Mouse (Mus musculus): Measurements from ENCODE around the gene Bcor. TPM values are rescaled to one million over a fixed set of nuclear protein-coding genes. Genes with fewer than 3 reads are reported as not detected.

Gene Bcor
- polyA plus RNA-seq, 1 experiment from 2014 or later, result 20.3 TPM

DNA sequence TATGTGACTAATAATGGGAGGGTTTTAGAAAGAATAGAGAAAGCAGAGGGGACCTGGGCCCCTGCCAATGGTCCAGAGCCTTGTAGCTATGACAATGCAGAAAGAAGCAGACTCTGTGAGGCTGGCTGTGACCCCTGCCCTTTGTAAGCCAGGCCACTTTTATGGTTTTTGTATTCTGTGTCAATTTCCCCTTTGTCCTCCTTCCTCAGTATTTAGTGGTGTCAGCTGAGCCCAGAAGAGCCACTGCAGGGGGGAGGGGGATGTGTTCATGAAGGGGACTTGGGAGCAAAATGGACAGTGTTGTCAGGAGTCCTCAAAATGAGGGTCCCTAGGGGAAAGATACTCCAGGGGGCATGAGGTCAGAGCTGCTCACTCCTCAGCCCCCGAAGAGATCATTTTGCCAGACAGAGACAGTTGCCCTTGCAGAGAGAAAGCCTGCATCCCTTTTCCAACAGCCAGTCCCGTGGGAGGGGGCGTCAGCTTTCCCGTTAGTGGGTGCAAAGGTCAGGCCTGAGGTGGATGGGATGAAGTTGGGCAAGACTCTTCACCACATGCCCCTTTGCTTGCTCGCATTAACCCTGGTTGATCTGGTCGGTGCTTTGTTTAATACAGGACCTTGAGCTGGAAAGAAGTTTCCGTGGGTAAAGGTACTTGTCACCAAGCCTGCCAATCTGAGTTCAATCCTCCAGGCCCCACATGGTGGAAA, 171.8 kb downstream of the Bcor start:
- H3K4me3 ChIP-seq (ENCODE audit: low read depth, low read length), result no peak overlapping the region
- H3K9ac ChIP-seq (ENCODE audit: low read length), result no peak overlapping the region
- H3K27ac ChIP-seq (ENCODE audit: low read depth), result no peak overlapping the region
- 67% methylated on average over 7 of the region's 7 CpGs for WGBS
- DNase-seq (ENCODE audit: low spot score), result no peak
- no peak overlapping the region for H3K4me2 ChIP-seq (ENCODE audit: low read length)
- H3K27me3 ChIP-seq (replicated peaks; ENCODE audit: control insufficient read depth, insufficient read depth, low read length), result no peaks in the 10 kb centered on the region
- H3K9me3 ChIP-seq (ENCODE audit: control insufficient read depth, low read length), result no peaks in the 10 kb centered on the region
- H3K4me1 ChIP-seq (replicated peaks; ENCODE audit: control insufficient read depth, insufficient read depth, low read length), result no peaks in the 10 kb centered on the region
- ATAC-seq (replicated peaks; ENCODE audit: low FRiP score, low TSS enrichment, low read depth), result no peak
- H3K36me3 ChIP-seq (ENCODE audit: control insufficient read depth, insufficient read depth, low read length), result no peaks in the 10 kb centered on the region

DNA sequence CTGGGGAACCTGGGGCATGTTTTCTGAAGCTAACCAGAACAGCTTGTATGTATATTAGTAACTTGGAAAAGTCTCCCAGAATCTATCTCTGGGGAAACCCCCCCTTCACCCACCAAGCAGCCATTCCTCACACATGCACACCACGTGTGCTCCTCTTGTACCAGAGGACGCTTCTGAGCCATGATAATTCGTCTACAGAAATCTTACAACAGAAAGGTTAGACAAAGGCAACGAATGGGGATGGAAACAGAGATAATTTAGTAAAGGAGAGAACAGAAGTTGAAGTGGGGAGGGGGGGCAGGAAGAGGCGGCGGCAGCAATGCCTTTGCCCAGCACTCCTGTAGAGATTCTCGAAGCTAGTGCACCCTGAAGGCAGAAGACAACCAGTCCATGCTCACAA, 172.6 kb downstream of the Bcor start:
- Histone ChIP-seq H3K4me3 (ENCODE audit: low read depth, low read length) (no peak overlapping the region), H3K27ac (ENCODE audit: low read depth) (no peak overlapping the region), H3K36me3 (ENCODE audit: control insufficient read depth, insufficient read depth, low read length) (no peaks in the 10 kb centered on the region), H3K4me1 (replicated peaks; ENCODE audit: control insufficient read depth, insufficient read depth, low read length) (no peaks in the 10 kb centered on the region), H3K27me3 (replicated peaks; ENCODE audit: control insufficient read depth, insufficient read depth, low read length) (no peaks in the 10 kb centered on the region), H3K9ac (ENCODE audit: low read length) (no peak overlapping the region), H3K4me2 (ENCODE audit: low read length) (no peak overlapping the region), H3K9me3 (ENCODE audit: control insufficient read depth, low read length) (no peaks in the 10 kb centered on the region)
- DNase-seq (ENCODE audit: low spot score), result no peak
- ATAC-seq (replicated peaks; ENCODE audit: low FRiP score, low TSS enrichment, low read depth), result no peak
- 52% methylated on average over 7 of the region's 7 CpGs for WGBS
